Mouse (Mus musculus): ENCODE measurements around the gene Gm281. TPM values are rescaled to one million over a fixed set of nuclear protein-coding genes. Genes with fewer than 3 reads are reported as not detected.

The Gm281 gene
- polyA plus RNA-seq, 1 experiment from 2014 or later, result not detected

DNA sequence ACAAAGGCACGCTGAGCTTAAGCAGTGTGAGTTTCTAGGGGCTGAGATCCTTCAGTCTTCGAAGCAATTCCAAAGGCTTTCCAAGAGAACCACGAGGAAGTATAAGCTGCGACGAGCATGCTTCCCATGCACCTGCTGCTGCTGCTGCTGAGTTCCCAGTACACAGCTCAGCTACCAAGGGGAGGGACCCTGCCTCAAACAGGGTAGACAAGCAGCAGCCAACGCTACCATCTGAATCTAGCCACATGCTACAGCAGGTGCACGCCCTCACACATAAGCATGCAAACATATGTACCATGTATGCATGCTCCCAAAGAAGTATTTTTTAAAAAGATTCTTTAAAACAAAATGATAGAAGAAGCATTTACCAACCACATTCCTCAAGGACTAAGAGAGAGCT, 34.1 kb upstream of the Gm281 start:
- H3K4me3 ChIP-seq (ENCODE audit: low read depth, low read length), result no peak overlapping the region
- no peaks in the 10 kb centered on the region for H3K27me3 ChIP-seq (replicated peaks; ENCODE audit: control insufficient read depth, insufficient read depth, low read length)
- ATAC-seq (replicated peaks; ENCODE audit: low FRiP score, low TSS enrichment, low read depth) (no peak), DNase-seq (ENCODE audit: low spot score) (no peak)
- no peak overlapping the region for H3K27ac ChIP-seq (ENCODE audit: low read depth)
- no peaks in the 10 kb centered on the region for H3K4me1 ChIP-seq (replicated peaks; ENCODE audit: control insufficient read depth, insufficient read depth, low read length)
- peaks cover 57% of the 10 kb centered on the region for H3K36me3 ChIP-seq (ENCODE audit: control insufficient read depth, insufficient read depth, low read length)
- H3K4me2 ChIP-seq (ENCODE audit: low read length), result no peak overlapping the region
- no peaks in the 10 kb centered on the region for H3K9me3 ChIP-seq (ENCODE audit: control insufficient read depth, low read length)
- no peak overlapping the region for H3K9ac ChIP-seq (ENCODE audit: low read length)
- WGBS, result 93% methylated on average over 7 of the region's 7 CpGs

GRCm38 (mm10) chr14:13944686-13945085, 30.4 kb upstream of the Gm281 start:
- peaks cover 27% of the 10 kb centered on the region for H3K36me3 ChIP-seq (ENCODE audit: control insufficient read depth, insufficient read depth, low read length)
- WGBS, result 90% methylated on average over 4 of the region's 4 CpGs
- no peak for ATAC-seq (replicated peaks; ENCODE audit: low FRiP score, low TSS enrichment, low read depth)

DNA sequence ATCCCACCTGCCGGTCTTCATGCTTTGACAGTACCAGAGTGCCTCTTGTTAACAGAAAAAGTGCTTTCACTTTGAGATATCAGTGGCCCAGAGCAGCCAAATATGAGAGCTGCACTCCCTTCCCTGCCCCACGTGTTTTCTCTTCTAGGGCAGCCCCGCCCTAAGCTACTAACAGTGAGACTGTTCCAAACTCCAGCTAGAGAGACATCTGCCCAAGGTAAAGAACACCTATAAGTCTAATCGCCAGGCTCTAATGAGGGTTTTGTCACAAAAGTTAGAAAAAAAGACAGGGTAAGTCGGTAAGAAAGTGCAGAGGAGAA, 19.7 kb upstream of the Gm281 start:
- peak overlapping the region; percentile 58 for H3K4me2 ChIP-seq (ENCODE audit: low read length)
- WGBS, result 46% methylated on average over 5 of the region's 5 CpGs
- no peak overlapping the region for H3K27ac ChIP-seq (ENCODE audit: low read depth)
- H3K4me1 ChIP-seq (replicated peaks; ENCODE audit: control insufficient read depth, insufficient read depth, low read length), result no peaks in the 10 kb centered on the region
- H3K4me3 ChIP-seq (ENCODE audit: low read depth, low read length), result no peak overlapping the region
- no peak overlapping the region for H3K9ac ChIP-seq (ENCODE audit: low read length)
- H3K36me3 ChIP-seq (ENCODE audit: control insufficient read depth, insufficient read depth, low read length), result no peaks in the 10 kb centered on the region
- DNase-seq (ENCODE audit: low spot score) (no peak), ATAC-seq (replicated peaks; ENCODE audit: low FRiP score, low TSS enrichment, low read depth) (no peak)
- H3K27me3 ChIP-seq (replicated peaks; ENCODE audit: control insufficient read depth, insufficient read depth, low read length), result no peaks in the 10 kb centered on the region
- no peaks in the 10 kb centered on the region for H3K9me3 ChIP-seq (ENCODE audit: control insufficient read depth, low read length)

More at GRCm38 (mm10) chr14:13944686-13945085, 30.4 kb upstream of the Gm281 start:
- Histone ChIP-seq H3K27me3 (replicated peaks; ENCODE audit: control insufficient read depth, insufficient read depth, low read length) (no peaks in the 10 kb centered on the region), H3K4me3 (ENCODE audit: low read depth, low read length) (no peak overlapping the region), H3K27ac (ENCODE audit: low read depth) (no peak overlapping the region), H3K9me3 (ENCODE audit: control insufficient read depth, low read length) (no peaks in the 10 kb centered on the region), H3K4me1 (replicated peaks; ENCODE audit: control insufficient read depth, insufficient read depth, low read length) (no peaks in the 10 kb centered on the region), H3K9ac (ENCODE audit: low read length) (no peak overlapping the region), H3K4me2 (ENCODE audit: low read length) (no peak overlapping the region)
- no peak for DNase-seq (ENCODE audit: low spot score)

DNA sequence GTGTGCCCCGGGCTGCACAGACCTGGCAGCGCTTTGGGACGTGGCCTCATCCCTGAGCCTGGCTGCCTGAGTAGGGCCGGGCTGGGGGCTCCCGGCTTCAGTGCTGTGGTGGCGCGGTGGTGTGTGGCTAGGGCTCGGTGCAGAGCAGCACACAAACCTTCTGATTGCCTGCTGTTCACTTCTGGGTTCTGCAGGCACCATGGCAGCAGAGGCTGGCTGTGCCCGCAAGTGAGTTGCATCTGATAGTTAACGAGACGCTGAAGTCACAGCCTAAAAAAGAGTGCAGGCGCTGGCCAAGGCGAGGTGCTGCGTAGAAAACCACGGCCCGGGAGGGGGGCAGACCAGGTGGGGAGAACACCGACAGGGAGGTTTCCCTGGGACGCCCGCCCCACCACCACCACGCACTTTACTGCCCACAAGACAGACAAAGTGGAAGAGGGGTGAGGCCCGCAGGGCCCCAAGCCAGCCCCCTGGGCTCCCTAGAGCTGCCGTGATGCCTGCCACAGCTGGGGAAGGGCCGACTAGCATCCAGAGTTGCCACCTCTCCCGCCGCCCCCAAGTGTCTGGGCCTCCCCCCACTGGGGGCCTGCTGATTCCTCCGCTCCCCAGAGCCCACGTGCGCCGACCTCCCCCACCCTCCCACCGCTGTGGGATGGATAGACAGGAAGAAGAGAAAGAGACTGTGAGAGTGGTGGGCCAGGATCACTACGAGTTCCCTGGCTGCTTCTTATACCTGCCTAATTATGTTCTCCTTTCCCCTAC, 19.2 kb upstream of the Gm281 start:
- peak overlapping the region; percentile 58 for H3K4me2 ChIP-seq (ENCODE audit: low read length)
- H3K4me1 ChIP-seq (replicated peaks; ENCODE audit: control insufficient read depth, insufficient read depth, low read length), result no peaks in the 10 kb centered on the region
- no peaks in the 10 kb centered on the region for H3K36me3 ChIP-seq (ENCODE audit: control insufficient read depth, insufficient read depth, low read length)
- H3K27me3 ChIP-seq (replicated peaks; ENCODE audit: control insufficient read depth, insufficient read depth, low read length), result no peaks in the 10 kb centered on the region
- WGBS, result 29% methylated on average over 30 of the region's 31 CpGs
- H3K9ac ChIP-seq (ENCODE audit: low read length), result peak overlapping the region; percentile 45
- no peak overlapping the region for H3K27ac ChIP-seq (ENCODE audit: low read depth)
- H3K4me3 ChIP-seq (ENCODE audit: low read depth, low read length), result peak overlapping the region; percentile 27; the same call in 1 of the 2 replicates
- DNase-seq (ENCODE audit: low spot score) (peak; percentile 54), ATAC-seq (replicated peaks; ENCODE audit: low FRiP score, low TSS enrichment, low read depth) (peak; percentile 64; the same call in 1 of the 2 replicates)
- no peaks in the 10 kb centered on the region for H3K9me3 ChIP-seq (ENCODE audit: control insufficient read depth, low read length)

GRCm38 (mm10) chr14:13917630-13918029, 3.4 kb upstream of the Gm281 start:
- H3K9me3 ChIP-seq (ENCODE audit: control insufficient read depth, low read length), result no peaks in the 10 kb centered on the region
- H3K4me2 ChIP-seq (ENCODE audit: low read length), result no peak overlapping the region
- WGBS, result 39% methylated on average over 3 of the region's 3 CpGs
- ATAC-seq (replicated peaks; ENCODE audit: low FRiP score, low TSS enrichment, low read depth), result peak; percentile 60; the same call in 1 of the 2 replicates
- H3K27ac ChIP-seq (ENCODE audit: low read depth), result no peak overlapping the region
- H3K4me1 ChIP-seq (replicated peaks; ENCODE audit: control insufficient read depth, insufficient read depth, low read length), result no peaks in the 10 kb centered on the region
- no peaks in the 10 kb centered on the region for H3K27me3 ChIP-seq (replicated peaks; ENCODE audit: control insufficient read depth, insufficient read depth, low read length)
- H3K36me3 ChIP-seq (ENCODE audit: control insufficient read depth, insufficient read depth, low read length), result no peaks in the 10 kb centered on the region
- DNase-seq (ENCODE audit: low spot score), result peak; percentile 72
- H3K4me3 ChIP-seq (ENCODE audit: low read depth, low read length), result no peak overlapping the region
- no peak overlapping the region for H3K9ac ChIP-seq (ENCODE audit: low read length)

- no peak for DNase-seq (ENCODE audit: low spot score)
- H3K27ac ChIP-seq (ENCODE audit: low read depth), result no peak overlapping the region
- H3K27me3 ChIP-seq (replicated peaks; ENCODE audit: control insufficient read depth, insufficient read depth, low read length), result no peaks in the 10 kb centered on the region
- WGBS, result 87% methylated on average over 10 of the region's 10 CpGs
- no peaks in the 10 kb centered on the region for H3K9me3 ChIP-seq (ENCODE audit: control insufficient read depth, low read length)
- H3K4me1 ChIP-seq (replicated peaks; ENCODE audit: control insufficient read depth, insufficient read depth, low read length), result no peaks in the 10 kb centered on the region
- ATAC-seq (replicated peaks; ENCODE audit: low FRiP score, low TSS enrichment, low read depth), result no peak
- no peak overlapping the region for H3K9ac ChIP-seq (ENCODE audit: low read length)
- no peak overlapping the region for H3K4me3 ChIP-seq (ENCODE audit: low read depth, low read length)
- no peaks in the 10 kb centered on the region for H3K36me3 ChIP-seq (ENCODE audit: control insufficient read depth, insufficient read depth, low read length)
- H3K4me2 ChIP-seq (ENCODE audit: low read length), result no peak overlapping the region
These were observed 2.9 kb upstream of the Gm281 start for GRCm38 (mm10) chr14:13917208-13917607.

- Histone ChIP-seq H3K4me2 (ENCODE audit: low read length) (no peak overlapping the region), H3K9me3 (ENCODE audit: control insufficient read depth, low read length) (no peaks in the 10 kb centered on the region), H3K9ac (ENCODE audit: low read length) (no peak overlapping the region), H3K27ac (ENCODE audit: low read depth) (no peak overlapping the region), H3K27me3 (replicated peaks; ENCODE audit: control insufficient read depth, insufficient read depth, low read length) (no peaks in the 10 kb centered on the region), H3K4me3 (ENCODE audit: low read depth, low read length) (no peak overlapping the region), H3K4me1 (replicated peaks; ENCODE audit: control insufficient read depth, insufficient read depth, low read length) (no peaks in the 10 kb centered on the region), H3K36me3 (ENCODE audit: control insufficient read depth, insufficient read depth, low read length) (no peaks in the 10 kb centered on the region)
- ATAC-seq (replicated peaks; ENCODE audit: low FRiP score, low TSS enrichment, low read depth) (no peak), DNase-seq (ENCODE audit: low spot score) (no peak)
- WGBS, result 65% methylated on average over 4 of the region's 4 CpGs
These were observed 929 bp upstream of the Gm281 start for GRCm38 (mm10) chr14:13915207-13915606.

GRCm38 (mm10) chr14:13910148-13910547, 4.1 kb downstream of the Gm281 start:
- Histone ChIP-seq H3K27me3 (replicated peaks; ENCODE audit: control insufficient read depth, insufficient read depth, low read length) (no peaks in the 10 kb centered on the region), H3K4me3 (ENCODE audit: low read depth, low read length) (no peak overlapping the region)
- WGBS, result 91% methylated on average over 2 of the region's 2 CpGs

DNA sequence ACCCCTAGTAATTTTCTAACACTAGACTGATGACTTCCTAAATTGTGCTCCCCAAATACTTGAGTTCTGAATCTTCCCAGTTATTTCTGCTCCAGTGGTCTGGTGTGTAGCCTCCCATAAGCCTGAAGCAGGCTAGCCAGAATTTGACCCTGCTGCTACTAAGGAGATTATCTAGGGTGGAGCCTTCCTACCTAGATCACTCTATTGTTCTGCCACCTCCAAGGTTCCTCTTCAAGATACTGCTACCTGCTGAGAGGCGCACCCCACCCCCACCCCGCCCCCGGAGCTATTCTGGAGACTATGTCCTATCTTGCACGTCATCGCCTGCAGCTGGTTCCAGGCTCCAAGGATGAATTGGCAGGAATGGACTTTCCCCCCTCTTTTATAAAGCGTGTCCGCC, 7.1 kb downstream of the Gm281 start:
- H3K36me3 ChIP-seq (ENCODE audit: control insufficient read depth, insufficient read depth, low read length), result no peaks in the 10 kb centered on the region
- ATAC-seq (replicated peaks; ENCODE audit: low FRiP score, low TSS enrichment, low read depth), result no peak
- no peak overlapping the region for H3K4me2 ChIP-seq (ENCODE audit: low read length)
- no peak for DNase-seq (ENCODE audit: low spot score)
- no peaks in the 10 kb centered on the region for H3K4me1 ChIP-seq (replicated peaks; ENCODE audit: control insufficient read depth, insufficient read depth, low read length)
- no peak overlapping the region for H3K4me3 ChIP-seq (ENCODE audit: low read depth, low read length)
- WGBS, result 92% methylated on average over 7 of the region's 7 CpGs
- no peak overlapping the region for H3K9ac ChIP-seq (ENCODE audit: low read length)
- no peaks in the 10 kb centered on the region for H3K9me3 ChIP-seq (ENCODE audit: control insufficient read depth, low read length)
- H3K27me3 ChIP-seq (replicated peaks; ENCODE audit: control insufficient read depth, insufficient read depth, low read length), result no peaks in the 10 kb centered on the region
- H3K27ac ChIP-seq (ENCODE audit: low read depth), result no peak overlapping the region

More at GRCm38 (mm10) chr14:13910148-13910547, 4.1 kb downstream of the Gm281 start:
- no peak for DNase-seq (ENCODE audit: low spot score)
- H3K9me3 ChIP-seq (ENCODE audit: control insufficient read depth, low read length), result no peaks in the 10 kb centered on the region
- no peaks in the 10 kb centered on the region for H3K4me1 ChIP-seq (replicated peaks; ENCODE audit: control insufficient read depth, insufficient read depth, low read length)
- H3K27ac ChIP-seq (ENCODE audit: low read depth), result no peak overlapping the region
- no peak overlapping the region for H3K4me2 ChIP-seq (ENCODE audit: low read length)
- H3K36me3 ChIP-seq (ENCODE audit: control insufficient read depth, insufficient read depth, low read length), result no peaks in the 10 kb centered on the region
- no peak for ATAC-seq (replicated peaks; ENCODE audit: low FRiP score, low TSS enrichment, low read depth)
- H3K9ac ChIP-seq (ENCODE audit: low read length), result no peak overlapping the region
